In the genomic region with DNA sequence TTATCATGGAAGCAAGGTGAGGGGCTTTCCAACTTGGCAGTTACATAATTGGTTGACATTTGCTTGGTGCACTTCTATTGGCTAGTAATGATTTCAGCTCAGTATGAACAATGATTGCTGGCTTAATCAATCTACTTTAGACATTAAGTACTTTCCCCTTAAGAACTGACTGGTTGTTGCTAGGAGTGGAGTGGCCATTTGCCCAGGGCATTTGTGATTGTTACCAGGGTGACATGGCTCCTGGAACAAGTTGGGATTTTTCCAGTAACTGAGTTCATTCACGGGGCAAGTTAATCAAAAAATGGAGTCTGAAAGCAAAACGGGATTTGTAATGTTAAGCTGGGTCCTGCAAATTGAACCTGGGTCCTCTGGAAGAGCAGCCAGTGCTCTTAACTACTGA, we compare ENCODE assay signal across 10 mouse cellular contexts. TPM values are rescaled to one million over a fixed set of nuclear protein-coding genes. Genes with fewer than 3 reads are reported as not detected.
A peak's percentile ranks its signal among the peaks of the same experiment; 100 is the strongest.
DNase-seq lines count a peak whose midpoint lies in the region; ATAC-seq lines count a peak whose summit lies in the region.
"Had no signal": no experiment of that assay in that cellular context is flagged by ENCODE, and none has a peak within 500 bp of the region (broad histone marks: within the 10 kb centered on the region; RNA-seq: fewer than 3 reads in every experiment).

No protein-coding gene starts in this region.

- ATAC-seq in granulocyte monocyte progenitor cell, adult 5-6 weeks (replicated peaks; ENCODE audit: poor library complexity, severe bottlenecking): no peak
- ATAC-seq in liver, embryonic 12.5 days: no peak

- H3K4me2 ChIP-seq in liver, embryonic 12.5 days: no peak overlapping the region

- no peak overlapping the region for H3K9ac ChIP-seq in liver, embryonic 12.5 days

- H3K27me3 ChIP-seq in liver, embryonic 12.5 days (replicated peaks): no peaks in the 10 kb centered on the region

- no peaks in the 10 kb centered on the region for H3K9me3 ChIP-seq in liver, embryonic 12.5 days (replicated peaks)

- DNase-seq in adrenal gland, postnatal 14 days: peak; percentile 51
- DNase-seq in adrenal gland, postnatal 4 days (ENCODE audit: low spot score in 2 of 2): no peak
- peak; percentile 36 for DNase-seq in layer of hippocampus, adult 11-12 months (ENCODE audit: low spot score)
- no peak for DNase-seq in layer of hippocampus, adult 9-10 months (ENCODE audit: low spot score)
- DNase-seq in NIH3T3 (ENCODE audit: low read depth): peak; percentile 3
- peak; percentile 50 to 68 for DNase-seq in kidney, postnatal 25 days
- DNase-seq: B cell, adult 2 months; cerebellum, adult 18-20 months had no signal

- no peaks in the 10 kb centered on the region for H3K4me1 ChIP-seq in liver, embryonic 12.5 days

- no peak overlapping the region for H3K27ac ChIP-seq in liver, embryonic 12.5 days

- no peaks in the 10 kb centered on the region for H3K36me3 ChIP-seq in liver, embryonic 12.5 days

- WGBS in liver, embryonic 12.5 days (ENCODE audit: insufficient replicate concordance): 55% methylated on average over 2 of the region's 2 CpGs

- H3K4me3 ChIP-seq in liver, embryonic 12.5 days: no peak overlapping the region

RNA-seq across cellular contexts. Expression of a gene that starts 15.8 kb away (rescaled TPM):
- total RNA-seq in adrenal gland, postnatal 14 days (2021): 0.04 TPM in 1 of 2 replicates, not detected in the other
- total RNA-seq in adrenal gland, postnatal 4 days (2021): 1 to 10 TPM; 2.0 to 5.0 TPM
- total RNA-seq in granulocyte monocyte progenitor cell, adult 5-6 weeks (2014; fragmentation: Nextera tagmentation): not detected in 2 replicates
- not detected in 2 replicates for total RNA-seq in granulocyte monocyte progenitor cell, adult 5-6 weeks (2017)
- 0.08 and 0.29 TPM in 2 replicates for polyA plus RNA-seq in liver, embryonic 12.5 days (2016; fragmentation: Nextera tagmentation; extraction: Ambion mirVana)

Comparison
In these comparisons a context has a peak if more than half of its experiments do, and no peak if none do; other contexts are left out.
1. DNase-seq: peak in adrenal gland, postnatal 14 days (single experiment), layer of hippocampus, adult 11-12 months (single experiment), NIH3T3 (single experiment) and kidney, postnatal 25 days (2 of 2); none in adrenal gland, postnatal 4 days (0 of 2) and layer of hippocampus, adult 9-10 months (single experiment).